In the genomic region with DNA sequence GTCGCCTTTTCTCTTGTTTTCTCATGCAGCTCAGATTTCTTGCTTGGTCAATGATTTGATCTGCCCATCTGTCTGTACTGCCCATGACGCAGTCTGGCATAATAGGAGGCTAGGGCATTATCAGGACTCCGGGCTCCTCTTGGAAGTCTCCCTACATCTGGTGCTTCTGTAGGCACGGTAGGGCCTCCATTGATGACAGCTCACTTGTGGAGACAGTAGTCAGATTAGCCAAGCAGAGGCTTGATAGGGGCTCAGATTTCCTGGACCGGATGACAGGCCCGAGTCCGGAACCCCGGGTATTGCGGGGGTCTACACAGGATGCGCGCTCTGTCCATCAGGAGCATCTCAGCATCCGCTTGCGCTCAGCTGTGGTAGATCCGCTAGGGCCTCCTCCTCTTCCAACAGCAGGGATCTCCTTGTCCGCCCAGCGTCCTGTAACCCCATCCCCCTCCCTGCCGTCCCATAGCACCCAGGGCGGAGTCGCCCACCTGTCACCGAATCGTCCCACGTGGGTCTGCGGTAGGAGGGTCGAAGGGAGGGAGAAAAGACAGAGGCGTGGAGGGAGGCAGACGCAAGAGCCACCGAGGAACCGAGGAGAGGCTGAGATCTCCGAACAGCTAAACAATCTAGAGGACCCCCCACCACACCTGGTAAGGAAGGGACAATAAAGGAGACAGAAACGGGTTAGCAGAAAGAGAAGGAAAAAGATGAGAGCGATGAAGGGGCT, we compare ENCODE assay signal across 8 mouse cellular contexts. TPM values are rescaled to one million over a fixed set of nuclear protein-coding genes. Genes with fewer than 3 reads are reported as not detected.
DNase-seq lines count a peak whose midpoint lies in the region; ATAC-seq and TF ChIP-seq lines count a peak whose summit lies in the region.

No protein-coding gene starts in this region.

- no peaks in the 10 kb centered on the region for H3K9me3 ChIP-seq in forebrain, postnatal 0 days (ENCODE audit: low read length)
- H3K9me3 ChIP-seq in lung, embryonic 15.5 days: no peaks in the 10 kb centered on the region

- TF ChIP-seq POLR2A in thymus, adult 2 months (IDR thresholded peaks at IDR 0.05; ENCODE audit: control insufficient read depth, extremely low read depth, insufficient read depth, low read length, poor library complexity): no peak

- peak overlapping the region; percentile 95 for H3K27ac ChIP-seq in forebrain, postnatal 0 days (ENCODE audit: low read depth, low read length)
- peak overlapping the region; percentile 96 for H3K27ac ChIP-seq in lung, embryonic 15.5 days
- peak overlapping the region; percentile 5; the same call in 1 of the 2 replicates for H3K27ac ChIP-seq in thymus, adult 2 months (ENCODE audit: control insufficient read depth, insufficient read depth, low read length)

- peak; percentile 79 for ATAC-seq in forebrain, postnatal 0 days
- ATAC-seq in lung, embryonic 15.5 days (ENCODE audit: borderline replicate concordance, extremely low read depth, low FRiP score, low TSS enrichment): peak; percentile 57

- no peak for TF ChIP-seq CTCF in forebrain, postnatal 0 days (IDR thresholded peaks at IDR 0.05; ENCODE audit: low read depth)
- TF ChIP-seq CTCF in thymus, adult 2 months (IDR thresholded peaks at IDR 0.05; ENCODE audit: borderline replicate concordance, control insufficient read depth, extremely low read depth, insufficient read depth, low read length, poor library complexity): no peak

- peak overlapping the region; percentile 93 for H3K4me3 ChIP-seq in forebrain, postnatal 0 days (ENCODE audit: low read depth, low read length)
- peak overlapping the region; percentile 85 for H3K4me3 ChIP-seq in lung, embryonic 15.5 days
- peak overlapping the region; percentile 78 for H3K4me3 ChIP-seq in thymus, adult 2 months (ENCODE audit: control insufficient read depth, insufficient read depth, low read length)

- WGBS in forebrain, postnatal 0 days: 1% methylated on average over 31 of the region's 31 CpGs
- WGBS in lung, embryonic 15.5 days: under 1% methylated on average over 31 of the region's 31 CpGs
- 2% methylated on average over 31 of the region's 31 CpGs for WGBS in thymus, adult 2 months

- H3K4me2 ChIP-seq in forebrain, postnatal 0 days (ENCODE audit: low read depth): peak overlapping the region; percentile 76
- peak overlapping the region; percentile 97 for H3K4me2 ChIP-seq in lung, embryonic 15.5 days

- H3K4me1 ChIP-seq in forebrain, postnatal 0 days (ENCODE audit: insufficient read depth): peaks cover 33% of the 10 kb centered on the region
- peaks cover 43% of the 10 kb centered on the region for H3K4me1 ChIP-seq in lung, embryonic 15.5 days
- H3K4me1 ChIP-seq in thymus, adult 2 months (replicated peaks; ENCODE audit: control insufficient read depth, insufficient read depth, low read length): peaks cover 18% of the 10 kb centered on the region

- peak overlapping the region; percentile 88 for H3K9ac ChIP-seq in forebrain, postnatal 0 days
- peak overlapping the region; percentile 92 for H3K9ac ChIP-seq in lung, embryonic 15.5 days

- H3K36me3 ChIP-seq in forebrain, postnatal 0 days (ENCODE audit: insufficient read depth): peaks cover 3% of the 10 kb centered on the region
- H3K36me3 ChIP-seq in lung, embryonic 15.5 days: peaks cover 16% of the 10 kb centered on the region
- peaks cover 10% of the 10 kb centered on the region for H3K36me3 ChIP-seq in thymus, adult 2 months (ENCODE audit: control insufficient read depth, insufficient read depth, low read length)

- DNase-seq in ES-CJ7 (ENCODE audit: low read depth, low spot score): peak; percentile 78
- DNase-seq in cerebellum, adult 18-20 months: peak; percentile 89 to 94
- peak; percentile 90 for DNase-seq in forebrain, postnatal 0 days
- DNase-seq in heart, postnatal 4 days: peak; percentile 88
- peak; percentile 56 for DNase-seq in layer of hippocampus, adult 9-10 months (ENCODE audit: low spot score)
- DNase-seq in ovary, adult 18-20 months (ENCODE audit: low spot score): peak; percentile 72
- peak; percentile 74 for DNase-seq in thymus, adult 2 months

- no peaks in the 10 kb centered on the region for H3K27me3 ChIP-seq in forebrain, postnatal 0 days (ENCODE audit: insufficient read depth, low read length)
- H3K27me3 ChIP-seq in lung, embryonic 15.5 days: no peaks in the 10 kb centered on the region
- H3K27me3 ChIP-seq in thymus, adult 2 months (ENCODE audit: control insufficient read depth, insufficient read depth, low read length): no peaks in the 10 kb centered on the region

RNA-seq across cellular contexts. Expression of a gene that starts 0.9 kb away (rescaled TPM):
- 231 and 294 TPM in 2 replicates for total RNA-seq in forebrain, postnatal 0 days (2014; rRNA removed)
- 418 and 468 TPM in 2 replicates for polyA plus RNA-seq in forebrain, postnatal 0 days (2015; fragmentation: Nextera tagmentation; extraction: Ambion mirVana)
- total RNA-seq in heart, postnatal 4 days (2021): 100 to 1,000 TPM; 629 to 659 TPM
- 388 and 400 TPM in 2 replicates for polyA plus RNA-seq in lung, embryonic 15.5 days (2015; fragmentation: Nextera tagmentation; extraction: Ambion mirVana)
- 145 and 150 TPM in 2 replicates for polyA plus RNA-seq in thymus, adult 2 months (2012; rRNA removed)

RNA-seq across cellular contexts. Expression of a gene that starts 38.4 kb away (rescaled TPM):
- total RNA-seq in forebrain, postnatal 0 days (2014; rRNA removed): 10.8 and 10.9 TPM in 2 replicates
- 11.8 and 16.5 TPM in 2 replicates for polyA plus RNA-seq in forebrain, postnatal 0 days (2015; fragmentation: Nextera tagmentation; extraction: Ambion mirVana)
- 10 to 100 TPM; 85.0 to 86.1 TPM for total RNA-seq in heart, postnatal 4 days (2021)
- 42.1 and 44.6 TPM in 2 replicates for polyA plus RNA-seq in lung, embryonic 15.5 days (2015; fragmentation: Nextera tagmentation; extraction: Ambion mirVana)
- polyA plus RNA-seq in thymus, adult 2 months (2012; rRNA removed): 4.7 and 7.0 TPM in 2 replicates

Comparison
In these comparisons a context has a peak if more than half of its experiments do, and no peak if none do; other contexts are left out.
1. Peak in every context shown above with its lines: DNase-seq, ATAC-seq, H3K4me3 ChIP-seq and H3K27ac ChIP-seq.
2. H3K27ac ChIP-seq: peak in every context shown above with its lines; median percentile 96 in lung, embryonic 15.5 days; 95 in forebrain, postnatal 0 days; 5 in thymus, adult 2 months.